Mouse (Mus musculus): ENCODE measurements at regions not wholly inside any gene's neighbourhood (a gene's known extent, or its start where the extent isn't known, plus 50 kb on each side); places are given as distances from the start of the nearest gene placed in this dataset.
A peak's percentile ranks its signal among the peaks of the same experiment; 100 is the strongest.

- peak; percentile 44 to 67 for DNase-seq (ENCODE audit: low spot score in 2 of 2)
These were observed 106.7 kb upstream of the Col1a2 start for GRCm38 (mm10) chr6:4397695-4398598.

GRCm38 (mm10) chr6:4398599-4398980 is 106.0 kb upstream of the Col1a2 start:
- no peak for DNase-seq (ENCODE audit: low spot score in 2 of 2)

- no peak for DNase-seq (ENCODE audit: low spot score in 2 of 2)
These were observed 99.3 kb upstream of the Col1a2 start for GRCm38 (mm10) chr6:4405301-4405700.

GRCm38 (mm10) chr6:4407748-4408147 is 96.9 kb upstream of the Col1a2 start:
- DNase-seq (ENCODE audit: low spot score in 2 of 2) = peak in 1 of 2 experiments; percentile 41

GRCm38 (mm10) chr6:4413201-4413600 is 91.4 kb upstream of the Col1a2 start:
- DNase-seq (ENCODE audit: low spot score in 2 of 2) = no peak

GRCm38 (mm10) chr6:4414166-4414565 is 90.4 kb upstream of the Col1a2 start:
- peak in 1 of 2 experiments; percentile 49 for DNase-seq (ENCODE audit: low spot score in 2 of 2)

GRCm38 (mm10) chr6:4415206-4415605 is 89.4 kb upstream of the Col1a2 start:
- no peak for DNase-seq (ENCODE audit: low spot score in 2 of 2)

GRCm38 (mm10) chr6:4417247-4417709 is 87.3 kb upstream of the Col1a2 start:
- DNase-seq (ENCODE audit: low spot score in 2 of 2) = peak in 1 of 2 experiments; percentile 54

- DNase-seq (ENCODE audit: low spot score in 2 of 2) = no peak
These were observed 86.2 kb upstream of the Col1a2 start for GRCm38 (mm10) chr6:4418376-4418775.

GRCm38 (mm10) chr6:4418941-4419351 is 85.7 kb upstream of the Col1a2 start:
- DNase-seq (ENCODE audit: low spot score in 2 of 2) = no peak

- no peak for DNase-seq (ENCODE audit: low spot score in 2 of 2)
These were observed 83.1 kb upstream of the Col1a2 start for GRCm38 (mm10) chr6:4421466-4421865.

GRCm38 (mm10) chr6:4427122-4427521 is 77.5 kb upstream of the Col1a2 start:
- no peak for DNase-seq (ENCODE audit: low spot score in 2 of 2)

GRCm38 (mm10) chr6:4430704-4431310 is 73.8 kb upstream of the Col1a2 start:
- DNase-seq (ENCODE audit: low spot score in 2 of 2) = peak in 1 of 2 experiments; percentile 21

GRCm38 (mm10) chr6:4432192-4432591 is 72.4 kb upstream of the Col1a2 start:
- no peak for DNase-seq (ENCODE audit: low spot score in 2 of 2)

GRCm38 (mm10) chr6:4436439-4436838 is 68.2 kb upstream of the Col1a2 start:
- DNase-seq (ENCODE audit: low spot score in 2 of 2) = no peak

GRCm38 (mm10) chr6:4436874-4437273 is 67.7 kb upstream of the Col1a2 start:
- no peak for DNase-seq (ENCODE audit: low spot score in 2 of 2)

GRCm38 (mm10) chr6:4441618-4442167 is 62.9 kb upstream of the Col1a2 start:
- DNase-seq (ENCODE audit: low spot score in 2 of 2) = no peak

GRCm38 (mm10) chr6:4445906-4446305 is 58.7 kb upstream of the Col1a2 start:
- no peak for DNase-seq (ENCODE audit: low spot score in 2 of 2)

- no peak for DNase-seq (ENCODE audit: low spot score in 2 of 2)
These were observed 53.4 kb upstream of the Col1a2 start for GRCm38 (mm10) chr6:4451227-4451626.
